Mouse (Mus musculus): ENCODE results near the gene Wfdc6b. TPM values are rescaled to one million over a fixed set of nuclear protein-coding genes. Genes with fewer than 3 reads are reported as not detected.

The Wfdc6b gene
- polyA plus RNA-seq, 1 experiment from 2014 or later: not detected

GRCm38 (mm10) chr2:164641129-164641528, 27.8 kb downstream of the Wfdc6b start:
- Histone ChIP-seq H3K36me3 (ENCODE audit: control insufficient read depth, insufficient read depth, low read length) (no peaks in the 10 kb centered on the region), H3K4me1 (ENCODE audit: control insufficient read depth, insufficient read depth, low read length) (no peaks in the 10 kb centered on the region), H3K4me2 (no peak overlapping the region), H3K9me3 (replicated peaks; ENCODE audit: control insufficient read depth, low read length) (no peaks in the 10 kb centered on the region), H3K4me3 (ENCODE audit: low read depth, low read length) (no peak overlapping the region), H3K27me3 (ENCODE audit: control insufficient read depth, insufficient read depth, low read length) (no peaks in the 10 kb centered on the region), H3K9ac (ENCODE audit: low read depth, low read length) (no peak overlapping the region), H3K27ac (ENCODE audit: low read depth, low read length) (no peak overlapping the region)
- WGBS (ENCODE audit: insufficient replicate concordance): 58% methylated on average over 7 of the region's 7 CpGs
- no peak for ATAC-seq (replicated peaks; ENCODE audit: insufficient number of reproducible peaks, low FRiP score, low TSS enrichment)

DNA sequence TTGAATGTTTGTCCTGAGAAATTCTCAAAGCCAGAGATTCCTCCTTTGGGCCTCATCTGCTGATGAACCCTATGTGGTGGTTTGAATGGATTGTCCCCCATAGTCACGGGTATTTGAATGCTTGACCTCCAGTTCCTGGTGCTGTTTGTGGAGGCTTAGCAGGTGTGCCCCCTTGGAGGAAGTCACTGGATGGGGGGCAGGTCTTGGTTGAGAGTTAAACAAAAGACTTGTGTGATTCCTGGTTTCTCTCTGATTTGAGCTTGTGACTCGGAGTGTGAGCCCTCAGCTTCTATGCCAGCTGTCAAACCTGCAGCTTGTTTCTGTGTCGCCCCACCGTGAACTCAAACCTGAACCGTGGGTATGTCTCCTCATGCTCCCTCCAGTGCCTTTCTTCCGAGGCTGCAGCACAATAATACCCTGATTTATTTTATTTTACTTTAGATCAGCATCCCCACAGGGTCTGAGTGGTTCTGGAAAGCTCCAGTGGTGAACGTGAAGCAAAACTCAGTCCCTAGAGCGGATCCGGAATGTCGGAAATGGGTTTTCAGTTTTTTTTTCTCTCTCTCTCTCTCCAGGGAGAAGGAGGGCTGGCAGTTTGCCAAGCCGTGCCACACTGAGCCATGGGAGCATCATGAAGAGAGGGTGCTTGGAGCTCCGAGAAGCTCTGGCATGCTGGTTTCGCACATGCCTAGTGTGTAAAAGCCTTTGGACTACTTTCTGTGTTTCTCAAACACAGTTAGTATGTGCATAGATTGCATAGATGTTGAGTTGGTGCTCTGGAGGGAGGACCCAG, 28.8 kb downstream of the Wfdc6b start:
- Histone ChIP-seq H3K4me1 (ENCODE audit: control insufficient read depth, insufficient read depth, low read length) (no peaks in the 10 kb centered on the region), H3K36me3 (ENCODE audit: control insufficient read depth, insufficient read depth, low read length) (no peaks in the 10 kb centered on the region), H3K9me3 (replicated peaks; ENCODE audit: control insufficient read depth, low read length) (no peaks in the 10 kb centered on the region), H3K27ac (ENCODE audit: low read depth, low read length) (no peak overlapping the region), H3K4me2 (no peak overlapping the region), H3K9ac (ENCODE audit: low read depth, low read length) (no peak overlapping the region), H3K4me3 (ENCODE audit: low read depth, low read length) (no peak overlapping the region), H3K27me3 (ENCODE audit: control insufficient read depth, insufficient read depth, low read length) (no peaks in the 10 kb centered on the region)
- WGBS (ENCODE audit: insufficient replicate concordance): 80% methylated on average over 13 of the region's 13 CpGs
- ATAC-seq (replicated peaks; ENCODE audit: insufficient number of reproducible peaks, low FRiP score, low TSS enrichment): no peak

DNA sequence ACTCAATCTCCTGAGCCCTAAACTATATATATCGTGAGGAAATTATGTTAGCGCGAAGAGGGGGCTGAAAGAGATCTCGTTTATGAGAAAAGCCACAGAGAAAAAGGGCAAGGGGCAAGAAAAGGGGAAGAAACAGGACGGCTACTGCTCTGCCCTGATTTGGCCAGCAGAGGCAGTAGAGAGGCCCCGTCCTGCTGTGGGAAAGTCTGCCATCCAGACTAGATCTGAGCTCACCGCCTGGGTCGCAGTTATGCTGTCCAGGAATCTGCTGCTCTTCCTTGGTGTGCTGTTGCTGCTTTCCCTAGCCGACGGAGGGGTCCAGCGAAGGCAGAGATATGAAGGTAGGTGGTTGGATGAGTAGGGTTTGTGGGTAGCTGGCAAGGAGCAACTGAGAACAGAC, 42.5 kb downstream of the Wfdc6b start, which contains the start of gene Wfdc10:
TSS of gene Wfdc10 (plus strand) at position 189 of the 400 bp plus-strand sequence.
- Histone ChIP-seq H3K4me1 (ENCODE audit: control insufficient read depth, insufficient read depth, low read length) (no peaks in the 10 kb centered on the region), H3K27ac (ENCODE audit: low read depth, low read length) (no peak within 1 kb of the TSS), H3K36me3 (ENCODE audit: control insufficient read depth, insufficient read depth, low read length) (no peaks in the 10 kb centered on the region), H3K27me3 (ENCODE audit: control insufficient read depth, insufficient read depth, low read length) (0 out of 2 replicates have a peak, but pooled peaks cover 6% of the 10 kb centered on the region), H3K9me3 (replicated peaks; ENCODE audit: control insufficient read depth, low read length) (no peaks in the 10 kb centered on the region), H3K4me3 (ENCODE audit: low read depth, low read length) (no peak within 1 kb of the TSS), H3K4me2 (no peak within 1 kb of the TSS), H3K9ac (ENCODE audit: low read depth, low read length) (no peak within 1 kb of the TSS)
- WGBS (ENCODE audit: insufficient replicate concordance): 13% methylated on average over 11 of the region's 11 CpGs
- ATAC-seq (replicated peaks; ENCODE audit: insufficient number of reproducible peaks, low FRiP score, low TSS enrichment): no peak

- Histone ChIP-seq H3K36me3 (ENCODE audit: control insufficient read depth, insufficient read depth, low read length) (no peaks in the 10 kb centered on the region), H3K27me3 (ENCODE audit: control insufficient read depth, insufficient read depth, low read length) (0 out of 2 replicates have a peak, but pooled peaks cover 6% of the 10 kb centered on the region), H3K4me1 (ENCODE audit: control insufficient read depth, insufficient read depth, low read length) (no peaks in the 10 kb centered on the region), H3K9ac (ENCODE audit: low read depth, low read length) (no peak within 1 kb of the TSS), H3K27ac (ENCODE audit: low read depth, low read length) (no peak within 1 kb of the TSS), H3K4me2 (no peak within 1 kb of the TSS), H3K9me3 (replicated peaks; ENCODE audit: control insufficient read depth, low read length) (no peaks in the 10 kb centered on the region), H3K4me3 (ENCODE audit: low read depth, low read length) (no peak within 1 kb of the TSS)
- 70% methylated on average over 9 of the region's 9 CpGs for whole genome bisulfite sequencing (ENCODE audit: insufficient replicate concordance)
- ATAC-seq (replicated peaks; ENCODE audit: insufficient number of reproducible peaks, low FRiP score, low TSS enrichment): no peak
These were observed 43.2 kb downstream of the Wfdc6b start, which contains the start of gene Wfdc9 for GRCm38 (mm10) chr2:164656483-164656882. Gene Wfdc9, minus strand, starts transcription at chr2:164656583.

DNA sequence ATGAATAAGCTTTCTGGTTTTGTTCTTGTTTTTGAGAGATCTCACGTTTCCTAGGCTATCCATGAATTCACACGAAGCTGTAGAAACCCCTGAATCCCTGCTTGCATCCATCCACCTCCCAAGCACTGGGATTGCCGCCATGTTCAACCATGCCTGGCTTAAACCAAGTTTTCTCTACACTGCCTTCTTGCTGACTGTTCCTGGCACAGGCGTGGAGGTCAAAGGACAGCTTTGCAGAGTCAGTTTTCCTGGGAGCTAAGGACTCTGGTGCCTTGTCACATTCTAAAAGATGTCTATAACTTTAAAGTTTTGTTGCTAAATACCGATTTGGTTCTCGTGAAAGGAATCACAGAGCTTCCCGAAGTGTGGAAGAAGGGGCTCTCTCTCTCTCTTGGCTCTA, 51.5 kb downstream of the Wfdc6b start:
- ATAC-seq (replicated peaks; ENCODE audit: insufficient number of reproducible peaks, low FRiP score, low TSS enrichment): no peak
- Histone ChIP-seq H3K27me3 (ENCODE audit: control insufficient read depth, insufficient read depth, low read length) (no peaks in the 10 kb centered on the region), H3K27ac (ENCODE audit: low read depth, low read length) (no peak overlapping the region), H3K4me3 (ENCODE audit: low read depth, low read length) (no peak overlapping the region), H3K9me3 (replicated peaks; ENCODE audit: control insufficient read depth, low read length) (0 out of 2 replicates have a peak, but pooled peaks cover 3% of the 10 kb centered on the region), H3K4me2 (no peak overlapping the region), H3K4me1 (ENCODE audit: control insufficient read depth, insufficient read depth, low read length) (no peaks in the 10 kb centered on the region), H3K36me3 (ENCODE audit: control insufficient read depth, insufficient read depth, low read length) (no peaks in the 10 kb centered on the region), H3K9ac (ENCODE audit: low read depth, low read length) (no peak overlapping the region)
- 79% methylated on average over 7 of the region's 7 CpGs for WGBS (ENCODE audit: insufficient replicate concordance)

Other genes with a start within 250 kb of the Wfdc6b start
- gene Slpi, start 224.4 kb upstream of the Wfdc6b start, polyA plus RNA-seq (2014; fragmentation: Nextera tagmentation; extraction: Ambion mirVana): 0.39 and 0.97 TPM in 2 replicates
- gene Rbpjl, start 210.4 kb upstream of the Wfdc6b start, polyA plus RNA-seq (2014; fragmentation: Nextera tagmentation; extraction: Ambion mirVana): 0.06 and 0.19 TPM in 2 replicates
- 0.34 and 0.77 TPM in 2 replicates for gene Matn4, start 208.4 kb upstream of the Wfdc6b start, polyA plus RNA-seq (2014; fragmentation: Nextera tagmentation; extraction: Ambion mirVana)
- gene Sdc4, start 169.6 kb upstream of the Wfdc6b start, polyA plus RNA-seq (2014; fragmentation: Nextera tagmentation; extraction: Ambion mirVana): 33.9 and 34.6 TPM in 2 replicates
- gene Sys1, start 156.6 kb upstream of the Wfdc6b start, polyA plus RNA-seq (2014; fragmentation: Nextera tagmentation; extraction: Ambion mirVana): 37.0 and 42.3 TPM in 2 replicates
- 4.8 and 8.4 TPM in 2 replicates for gene Gm20458, start 152.6 kb upstream of the Wfdc6b start, polyA plus RNA-seq (2014; fragmentation: Nextera tagmentation; extraction: Ambion mirVana)
- not detected in 2 replicates for gene Trp53tg5, start 139.8 kb upstream of the Wfdc6b start, polyA plus RNA-seq (2014; fragmentation: Nextera tagmentation; extraction: Ambion mirVana)
- 16.5 and 21.9 TPM in 2 replicates for gene Dbndd2, start 127.4 kb upstream of the Wfdc6b start, polyA plus RNA-seq (2014; fragmentation: Nextera tagmentation; extraction: Ambion mirVana)
- 63.0 and 66.0 TPM in 2 replicates for gene Pigt, start 116.0 kb upstream of the Wfdc6b start, polyA plus RNA-seq (2014; fragmentation: Nextera tagmentation; extraction: Ambion mirVana)
- gene Wfdc2, start 51.1 kb upstream of the Wfdc6b start, polyA plus RNA-seq (2014; fragmentation: Nextera tagmentation; extraction: Ambion mirVana): 6.6 and 10.3 TPM in 2 replicates
- not detected in 2 replicates for gene Spint3, start 40.1 kb upstream of the Wfdc6b start, polyA plus RNA-seq (2014; fragmentation: Nextera tagmentation; extraction: Ambion mirVana)
- gene Wfdc6a, start 28.1 kb upstream of the Wfdc6b start, polyA plus RNA-seq (2014; fragmentation: Nextera tagmentation; extraction: Ambion mirVana): not detected in 2 replicates
- not detected in 2 replicates for gene Eppin, start 19.9 kb upstream of the Wfdc6b start, polyA plus RNA-seq (2014; fragmentation: Nextera tagmentation; extraction: Ambion mirVana)
- gene Wfdc8, start 104 bp downstream of the Wfdc6b start, polyA plus RNA-seq (2014; fragmentation: Nextera tagmentation; extraction: Ambion mirVana): not detected in 2 replicates
- gene Wfdc16, start 25.3 kb downstream of the Wfdc6b start, polyA plus RNA-seq (2014; fragmentation: Nextera tagmentation; extraction: Ambion mirVana): not detected in 2 replicates
- 0.53 TPM in 1 of 2 replicates, not detected in the other for gene Wfdc10, start 42.5 kb downstream of the Wfdc6b start, polyA plus RNA-seq (2014; fragmentation: Nextera tagmentation; extraction: Ambion mirVana)
- not detected in 2 replicates for gene Wfdc9, start 43.1 kb downstream of the Wfdc6b start, polyA plus RNA-seq (2014; fragmentation: Nextera tagmentation; extraction: Ambion mirVana)
- gene Wfdc11, start 60.6 kb downstream of the Wfdc6b start, polyA plus RNA-seq (2014; fragmentation: Nextera tagmentation; extraction: Ambion mirVana): not detected in 2 replicates
- gene Wfdc13, start 71.6 kb downstream of the Wfdc6b start, polyA plus RNA-seq (2014; fragmentation: Nextera tagmentation; extraction: Ambion mirVana): not detected in 2 replicates
- not detected in 2 replicates for gene Spint4, start 85.0 kb downstream of the Wfdc6b start, polyA plus RNA-seq (2014; fragmentation: Nextera tagmentation; extraction: Ambion mirVana)
- not detected in 2 replicates for gene Spint5, start 101.8 kb downstream of the Wfdc6b start, polyA plus RNA-seq (2014; fragmentation: Nextera tagmentation; extraction: Ambion mirVana)
- gene Wfdc3, start 132.4 kb downstream of the Wfdc6b start, polyA plus RNA-seq (2014; fragmentation: Nextera tagmentation; extraction: Ambion mirVana): 0.19 TPM in 1 of 2 replicates, not detected in the other
- 52.6 and 57.3 TPM in 2 replicates for gene Dnttip1, start 132.5 kb downstream of the Wfdc6b start, polyA plus RNA-seq (2014; fragmentation: Nextera tagmentation; extraction: Ambion mirVana)
- gene Ube2c, start 156.4 kb downstream of the Wfdc6b start, polyA plus RNA-seq (2014; fragmentation: Nextera tagmentation; extraction: Ambion mirVana): 449 and 506 TPM in 2 replicates
- 0.48 and 1.4 TPM in 2 replicates for gene Tnnc2, start 166.4 kb downstream of the Wfdc6b start, polyA plus RNA-seq (2014; fragmentation: Nextera tagmentation; extraction: Ambion mirVana)
- 25.1 and 27.2 TPM in 2 replicates for gene Snx21, start 172.3 kb downstream of the Wfdc6b start, polyA plus RNA-seq (2014; fragmentation: Nextera tagmentation; extraction: Ambion mirVana)
- 15.1 and 16.8 TPM in 2 replicates for gene Acot8, start 191.4 kb downstream of the Wfdc6b start, polyA plus RNA-seq (2014; fragmentation: Nextera tagmentation; extraction: Ambion mirVana)
- 7.2 and 7.4 TPM in 2 replicates for gene Zswim3, start 191.6 kb downstream of the Wfdc6b start, polyA plus RNA-seq (2014; fragmentation: Nextera tagmentation; extraction: Ambion mirVana)
- gene Zswim1, start 209.2 kb downstream of the Wfdc6b start, polyA plus RNA-seq (2014; fragmentation: Nextera tagmentation; extraction: Ambion mirVana): 11.4 and 11.7 TPM in 2 replicates
- gene Spata25, start 215.0 kb downstream of the Wfdc6b start, polyA plus RNA-seq (2014; fragmentation: Nextera tagmentation; extraction: Ambion mirVana): 0.30 TPM in 1 of 2 replicates, not detected in the other
- gene Ctsa, start 219.4 kb downstream of the Wfdc6b start, polyA plus RNA-seq (2014; fragmentation: Nextera tagmentation; extraction: Ambion mirVana): 143 and 149 TPM in 2 replicates
- 41.9 and 43.2 TPM in 2 replicates for gene Neurl2, start 219.9 kb downstream of the Wfdc6b start, polyA plus RNA-seq (2014; fragmentation: Nextera tagmentation; extraction: Ambion mirVana)
- 10.4 and 10.8 TPM in 2 replicates for gene Pltp, start 244.2 kb downstream of the Wfdc6b start, polyA plus RNA-seq (2014; fragmentation: Nextera tagmentation; extraction: Ambion mirVana)